Mouse (Mus musculus) thymus, postnatal 4 days (tissue): ENCODE results near the gene Sox13.

Source experiments
- DNase-seq: peaks from one replicate; pipeline ENCODE4 v3.0.0; 2021

Gene Sox13

DNA sequence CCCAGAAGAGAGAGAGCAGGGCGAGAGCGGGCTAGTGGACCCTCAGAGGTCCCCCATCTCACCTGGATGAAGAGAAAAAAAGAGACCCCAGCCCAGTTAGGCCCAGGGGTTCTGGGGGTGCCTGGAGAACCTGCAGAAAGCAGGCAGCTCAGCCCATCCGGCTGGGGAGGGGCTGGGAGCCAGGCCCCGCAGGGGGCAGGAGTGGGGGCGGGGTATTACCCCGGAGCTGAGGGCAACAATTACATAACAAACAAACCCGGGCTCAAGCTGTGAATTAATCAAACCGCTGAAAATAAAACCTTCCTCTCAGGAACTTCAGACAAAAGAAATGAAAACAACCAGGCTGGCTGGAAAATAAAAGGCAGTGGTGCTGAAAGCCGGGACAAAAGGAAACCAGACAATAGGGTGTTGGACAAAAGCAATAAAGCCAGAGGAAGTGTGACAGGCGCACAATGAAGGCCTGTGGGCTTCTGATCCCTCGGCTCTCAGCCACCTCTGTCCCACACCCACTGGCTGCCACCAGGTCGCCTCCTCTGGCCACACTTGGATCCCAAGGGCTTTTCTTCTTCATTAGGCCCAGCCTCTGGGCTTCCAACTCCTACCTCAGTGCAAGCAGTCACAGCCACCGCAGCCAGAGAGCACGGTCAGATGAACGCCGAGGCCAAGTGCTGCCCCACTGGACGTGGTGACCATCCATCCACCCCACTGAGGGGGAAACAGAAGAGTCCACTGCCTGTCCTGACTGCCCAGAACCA lies 26.5 kb downstream of the Sox13 start:
- peak; percentile 38 for DNase-seq

DNA sequence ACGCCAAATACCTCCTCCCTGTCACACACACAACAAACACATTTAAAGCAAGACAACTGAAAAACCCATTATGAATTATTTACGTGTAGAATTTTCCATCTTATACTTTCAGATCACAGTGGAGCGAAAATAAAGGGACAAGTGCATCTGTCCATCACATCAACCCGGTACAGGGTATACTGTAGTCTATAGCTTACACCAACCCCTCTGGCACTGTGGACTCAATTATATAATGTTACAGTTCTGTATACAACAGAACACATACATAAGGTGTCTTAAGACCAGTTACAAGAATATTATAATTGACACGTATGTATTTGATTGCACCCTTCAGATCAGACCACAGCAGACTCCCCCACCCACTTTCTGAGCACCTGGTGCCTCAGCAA lies 27.1 kb downstream of the Sox13 start:
- no peak for DNase-seq

DNA sequence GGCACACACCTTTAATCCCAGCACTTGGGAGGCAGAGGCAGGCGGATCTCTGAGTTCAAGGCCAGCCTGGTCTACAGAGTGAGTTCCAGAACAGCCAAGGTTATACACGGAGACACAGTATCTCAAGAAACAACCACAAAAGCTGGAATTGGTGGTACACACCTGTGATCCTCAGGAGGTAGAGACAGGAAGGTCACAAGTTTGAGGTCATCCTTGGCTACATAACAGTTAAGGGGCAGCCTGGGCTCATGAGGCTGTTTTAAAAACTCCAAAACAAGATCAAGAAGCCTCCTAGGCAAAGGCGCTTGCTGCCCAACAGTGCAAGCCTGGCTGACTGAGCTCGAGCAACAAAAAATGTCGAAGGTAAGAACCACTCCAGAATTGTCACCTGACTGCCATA lies 27.5 kb downstream of the Sox13 start:
- DNase-seq, result no peak

GRCm38 (mm10) chr1:133394702-133395101 lies 29.5 kb downstream of the Sox13 start:
- no peak for DNase-seq

- DNase-seq, result no peak
These were observed 36.5 kb downstream of the Sox13 start for GRCm38 (mm10) chr1:133387539-133388268.

DNA sequence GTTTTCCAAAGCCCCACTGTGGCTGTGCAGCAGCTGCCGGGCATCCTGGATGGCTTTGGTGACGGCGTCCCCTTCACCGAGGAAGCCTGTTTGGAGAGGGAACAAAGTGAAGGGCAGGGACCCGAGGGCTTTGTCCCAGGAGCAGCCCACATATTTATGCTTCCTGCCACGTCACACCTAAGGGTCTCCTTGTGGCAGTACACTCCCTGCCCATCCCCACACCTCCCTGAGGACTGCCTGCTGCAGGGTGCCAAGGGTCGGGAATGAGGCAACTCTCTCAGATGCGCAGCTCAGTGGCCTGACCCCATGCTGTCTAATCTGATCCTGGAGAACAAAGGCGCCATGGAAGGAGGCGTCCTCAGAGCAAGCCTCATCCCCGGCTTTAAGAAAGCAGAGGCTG lies 38.0 kb downstream of the Sox13 start:
- no peak for DNase-seq

- peak; percentile 94 for DNase-seq
These were observed 38.7 kb downstream of the Sox13 start for GRCm38 (mm10) chr1:133385506-133385905.

GRCm38 (mm10) chr1:133383157-133383783 lies 40.9 kb downstream of the Sox13 start:
- DNase-seq, result no peak

DNA sequence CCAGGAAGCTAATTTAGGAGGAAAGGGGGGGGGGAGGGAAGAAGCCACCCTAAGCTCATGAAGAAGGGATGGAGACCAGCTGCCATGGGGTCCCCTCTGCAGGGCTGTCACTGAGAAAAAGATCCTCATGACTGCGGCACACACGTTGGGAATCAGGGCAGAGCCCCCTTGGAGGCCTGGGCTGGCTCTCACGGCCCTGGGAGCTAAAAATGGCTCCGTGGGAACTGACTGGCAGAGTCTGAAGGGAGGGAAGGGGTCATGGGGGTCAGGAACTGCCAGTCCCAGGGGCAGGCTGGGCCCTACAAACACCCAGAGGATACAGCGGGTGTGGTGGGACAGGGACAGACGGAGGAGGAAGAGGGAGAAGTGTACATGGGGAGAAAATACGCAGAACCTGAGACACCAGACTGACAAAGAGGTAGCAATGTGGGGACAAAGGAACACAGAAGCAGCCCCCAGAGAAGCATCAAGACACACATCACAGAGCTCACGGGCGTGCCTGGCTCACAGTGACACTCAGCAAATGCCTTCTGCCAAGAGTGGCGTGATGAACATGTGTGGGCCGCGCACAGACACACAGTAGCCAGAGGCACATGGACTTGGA lies 41.5 kb downstream of the Sox13 start:
- no peak for DNase-seq

GRCm38 (mm10) chr1:133382008-133382407 lies 42.2 kb downstream of the Sox13 start:
- peak; percentile 53 for DNase-seq

DNA sequence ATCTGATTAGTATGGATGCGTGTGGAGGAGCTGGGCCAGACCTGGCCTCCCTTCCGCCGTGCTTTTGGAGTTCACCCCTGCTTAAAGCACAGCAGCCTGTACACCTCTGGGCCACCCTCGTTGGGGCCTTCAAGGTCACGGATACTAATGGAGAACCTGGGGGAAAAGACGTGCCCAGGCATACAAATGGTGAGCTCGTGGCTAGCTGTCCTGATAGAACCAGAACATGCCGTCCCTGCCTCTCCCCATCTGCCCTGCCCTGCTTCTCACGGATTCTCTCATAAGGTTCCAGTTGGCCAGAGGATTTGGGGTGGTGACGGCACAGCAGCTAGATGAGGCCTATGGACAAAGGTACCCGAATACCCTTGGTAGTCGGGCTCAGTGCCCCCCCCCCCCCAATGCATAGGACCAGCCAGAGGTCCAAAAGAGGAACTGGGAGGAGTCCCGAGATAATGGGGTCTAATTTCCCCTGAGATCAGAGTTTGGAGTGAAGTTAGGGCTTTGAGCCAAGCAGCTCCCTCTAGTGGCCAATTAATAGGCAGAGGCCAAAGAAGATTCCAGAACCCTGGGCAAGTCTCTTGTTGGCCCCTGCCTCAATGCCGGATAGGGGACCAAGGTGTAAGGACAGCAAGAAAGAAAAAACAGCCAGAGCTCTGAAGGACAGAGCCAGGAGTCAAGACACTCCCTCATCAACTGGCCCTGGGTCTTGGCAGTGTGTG lies 43.7 kb downstream of the Sox13 start:
- peak; percentile 46 for DNase-seq

- DNase-seq, result no peak
These were observed 44.2 kb downstream of the Sox13 start for GRCm38 (mm10) chr1:133379986-133380320.

DNA sequence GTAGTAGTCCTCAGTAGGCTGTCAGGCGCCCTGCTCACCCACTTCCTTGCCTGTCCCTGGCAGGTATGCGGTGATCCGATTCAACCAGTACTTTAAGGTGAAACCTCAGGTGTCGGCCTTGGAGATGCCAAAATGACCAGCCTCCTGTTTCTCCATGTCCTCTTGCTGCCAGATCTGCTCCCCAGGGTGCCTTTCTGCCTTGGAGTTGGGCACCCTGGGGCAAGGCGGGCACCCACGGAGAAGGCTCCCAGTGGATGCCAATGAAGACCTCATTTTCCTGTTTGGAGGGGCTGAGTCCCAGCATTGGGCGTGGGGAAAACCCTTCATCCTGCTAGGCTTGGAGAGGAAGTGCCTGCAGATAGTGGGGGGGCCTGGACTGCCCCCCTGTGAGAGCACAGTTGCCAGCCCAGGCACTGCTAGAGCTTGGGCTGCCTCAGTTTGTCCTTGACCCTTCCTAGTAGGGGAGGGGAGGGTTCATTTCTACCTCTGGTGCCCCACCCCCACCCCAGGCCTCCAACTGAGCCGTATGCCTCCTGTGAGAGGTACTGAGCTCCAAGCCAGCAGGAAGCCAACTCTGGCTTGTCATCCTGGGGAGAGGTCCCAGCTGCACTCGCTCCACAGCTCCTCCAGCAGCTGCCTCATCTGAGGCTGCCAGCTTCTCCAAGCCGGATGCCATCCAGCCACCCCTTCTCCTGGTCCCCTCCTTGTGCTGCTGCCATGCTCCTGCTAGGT lies 44.8 kb downstream of the Sox13 start:
- no peak for DNase-seq

DNA sequence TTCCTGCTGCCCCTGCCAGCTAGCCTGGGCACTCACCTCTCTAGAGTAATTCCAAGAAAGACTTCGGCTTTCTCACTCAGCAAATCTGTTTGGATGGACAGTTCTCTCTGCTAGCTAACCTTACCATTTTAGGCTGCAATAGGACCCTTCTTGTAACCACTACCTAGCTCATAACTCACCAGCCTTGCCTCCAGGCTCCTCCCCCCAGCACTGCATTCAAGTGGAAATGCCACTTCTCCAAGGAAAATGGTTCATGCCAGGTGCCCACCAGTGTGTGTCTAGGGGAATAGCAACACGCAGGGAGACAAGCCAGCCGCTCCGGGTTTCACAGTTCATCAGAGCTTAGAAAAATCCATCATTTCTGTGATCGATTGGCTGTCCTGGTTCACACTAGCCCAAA lies 46.6 kb downstream of the Sox13 start:
- no peak for DNase-seq

- no peak for DNase-seq
These were observed 48.4 kb downstream of the Sox13 start for GRCm38 (mm10) chr1:133375696-133376346.

GRCm38 (mm10) chr1:133372113-133372512 lies 52.1 kb downstream of the Sox13 start:
- no peak for DNase-seq

GRCm38 (mm10) chr1:133371431-133371830 lies 52.7 kb downstream of the Sox13 start:
- no peak for DNase-seq

- DNase-seq, result no peak
These were observed 53.8 kb downstream of the Sox13 start for GRCm38 (mm10) chr1:133370352-133370751.

DNA sequence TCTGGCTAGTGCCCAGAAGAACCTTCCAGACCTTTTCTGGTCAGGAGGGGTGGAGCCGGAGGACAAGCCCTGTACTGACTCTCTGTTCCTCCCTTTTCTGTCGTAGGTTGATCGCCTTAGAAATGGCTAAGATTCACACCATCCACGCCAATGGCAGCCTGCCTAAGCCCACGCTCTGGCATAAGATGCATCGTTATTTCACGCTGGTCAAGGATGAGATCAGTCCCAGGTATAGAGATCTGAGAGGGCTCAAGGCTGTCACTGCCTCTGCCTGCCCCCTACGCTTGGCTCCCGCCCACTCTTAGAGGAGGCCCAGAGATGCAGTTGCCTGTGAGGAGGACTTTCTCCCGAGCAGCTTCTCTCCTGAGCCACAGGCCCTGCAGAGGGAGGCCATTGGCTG lies 55.5 kb downstream of the Sox13 start:
- no peak for DNase-seq

- DNase-seq, result no peak
These were observed 56.3 kb downstream of the Sox13 start for GRCm38 (mm10) chr1:133367606-133368488.
